Mouse (Mus musculus) thymus, postnatal 10 days (tissue): ENCODE measurements at regions not wholly inside any gene's neighbourhood (a gene's known extent, or its start where the extent isn't known, plus 50 kb on each side); places are given as distances from the start of the nearest gene placed in this dataset.

Source experiments
- DNase-seq, 2 experiments: peaks; one replicate each; pipeline ENCODE4 v3.0.0; 2021; ENCODE audit warnings: low spot score in 2 of 2

GRCm38 (mm10) chr5:15773839-15774238 is 59.8 kb upstream of the Speer4c start:
- DNase-seq = no peak

GRCm38 (mm10) chr5:15774567-15774966 is 60.5 kb upstream of the Speer4c start:
- DNase-seq = no peak

- DNase-seq = no peak
Measured at GRCm38 (mm10) chr5:15776106-15776505, 62.0 kb upstream of the Speer4c start.

GRCm38 (mm10) chr5:15803583-15803982 is 89.5 kb upstream of the Speer4c start:
- no peak for DNase-seq

DNA sequence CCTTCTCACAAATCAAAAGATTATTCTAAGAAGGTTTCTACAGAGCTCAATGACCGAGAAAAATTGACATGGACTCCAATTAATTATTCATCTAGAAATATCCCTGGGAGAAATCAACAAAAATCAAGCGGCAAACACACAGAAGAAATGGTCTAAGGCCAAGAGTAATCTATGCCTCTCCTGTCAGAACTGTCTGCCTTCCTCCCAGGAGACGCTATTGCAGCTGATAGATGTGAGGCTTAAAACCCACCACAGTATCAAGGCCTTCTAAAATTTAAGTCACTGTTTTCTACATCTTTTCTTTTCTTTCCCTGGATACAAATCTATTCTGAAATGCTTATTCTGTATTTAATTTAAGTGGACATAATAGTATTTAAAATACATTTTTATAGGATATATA is 102.8 kb upstream of the Speer4c start:
- no peak for DNase-seq

DNA sequence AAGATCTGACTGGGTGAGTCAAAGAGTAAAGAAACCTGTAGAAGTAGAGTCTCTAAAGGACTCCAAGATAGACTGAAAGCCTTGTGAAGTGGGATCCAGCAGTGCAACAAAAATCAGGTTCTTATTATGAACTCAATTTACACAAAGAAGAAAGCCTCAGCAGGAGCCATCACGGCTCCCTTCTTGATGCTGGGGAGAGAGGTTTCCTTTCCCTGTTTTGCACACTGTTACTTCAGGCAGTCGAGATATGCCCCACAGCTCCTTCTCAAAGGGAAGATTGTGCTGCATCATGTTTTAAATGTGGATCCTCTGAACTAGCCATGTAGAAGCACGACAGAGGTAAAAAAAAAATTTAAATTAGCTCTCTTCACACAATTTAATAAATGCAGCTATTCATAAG is 103.3 kb upstream of the Speer4c start:
- no peak for DNase-seq

DNA sequence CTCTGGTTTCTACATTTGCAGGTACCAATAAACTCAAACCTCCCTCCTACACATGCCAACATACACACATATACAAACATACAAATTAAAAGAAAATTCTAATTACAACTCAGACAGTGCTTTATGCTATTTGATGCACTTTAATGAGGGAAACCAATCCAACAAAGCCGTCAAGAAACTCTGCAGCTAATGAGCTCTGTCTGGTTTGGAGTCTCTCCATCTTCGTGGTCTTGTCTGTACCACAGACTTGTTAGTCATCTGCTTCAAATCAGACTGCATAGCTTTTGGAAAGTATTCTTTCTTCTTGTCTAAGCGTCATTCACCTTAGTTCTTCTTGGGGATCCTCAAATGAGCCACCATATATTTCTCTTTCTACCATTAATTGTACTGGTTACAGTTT is 108.9 kb upstream of the Speer4c start:
- no peak for DNase-seq

GRCm38 (mm10) chr5:15831527-15831926 is 103.0 kb upstream of the Cacna2d1 start:
- no peak for DNase-seq

DNA sequence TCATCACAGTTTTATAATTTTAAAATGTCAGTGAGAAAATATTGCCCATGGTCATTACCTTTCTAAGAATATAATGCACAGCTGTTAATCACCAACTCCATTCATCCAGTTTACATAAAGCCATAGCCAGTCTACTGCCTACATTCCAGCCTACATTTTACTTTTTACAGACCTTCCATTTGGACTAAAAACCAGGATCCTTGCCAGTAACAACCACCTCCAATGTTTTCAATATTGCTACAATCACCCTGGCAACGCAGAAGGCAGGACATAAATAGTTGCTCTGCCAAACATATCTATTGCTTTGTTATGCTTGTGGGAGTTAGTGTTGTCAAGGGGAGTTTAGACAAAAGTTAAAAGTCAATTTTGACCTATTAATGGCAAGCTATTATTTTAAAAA is 102.2 kb upstream of the Cacna2d1 start:
- DNase-seq = no peak

DNA sequence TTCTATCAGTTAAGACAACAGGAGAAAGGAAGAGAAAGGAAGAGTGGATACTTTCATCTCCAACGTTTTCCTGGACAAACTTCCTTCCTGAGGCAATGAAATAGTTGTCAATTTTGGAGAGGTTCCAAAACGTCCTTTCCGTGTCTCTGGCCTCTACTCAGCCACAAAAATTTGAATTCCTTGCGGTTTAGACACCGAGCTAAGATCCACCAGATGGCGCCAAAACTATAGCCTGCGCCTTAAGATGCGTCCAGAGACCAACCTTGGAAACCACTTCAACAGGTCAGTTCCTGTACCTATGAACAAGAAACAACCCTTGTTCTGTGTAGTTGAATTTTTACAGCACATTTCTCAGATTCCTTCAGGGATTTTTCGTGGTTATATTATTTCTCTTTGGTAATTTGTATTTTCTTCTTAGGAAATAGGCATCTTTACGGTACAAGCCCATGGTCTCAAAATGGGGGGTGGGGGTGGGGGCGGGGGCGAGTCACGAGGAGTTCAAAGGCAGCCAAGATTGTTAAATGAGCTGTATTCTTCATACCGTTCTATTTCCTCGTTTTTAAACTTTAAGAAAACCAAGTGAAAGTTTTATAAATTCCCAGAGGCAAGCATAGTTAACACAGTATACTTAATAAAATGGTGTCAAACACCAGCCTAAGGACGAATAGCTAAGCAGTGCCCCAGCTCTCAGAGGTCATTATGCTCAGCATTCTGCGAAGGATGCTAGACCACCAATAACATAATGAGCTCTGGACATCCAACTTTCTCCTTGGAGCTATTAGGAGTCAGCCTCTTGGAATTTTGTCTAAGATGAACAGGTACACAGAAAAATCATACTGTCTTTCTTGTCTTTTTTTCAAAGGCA is 96.2 kb upstream of the Cacna2d1 start:
- DNase-seq = peak in 1 of 2 experiments; percentile 12

DNA sequence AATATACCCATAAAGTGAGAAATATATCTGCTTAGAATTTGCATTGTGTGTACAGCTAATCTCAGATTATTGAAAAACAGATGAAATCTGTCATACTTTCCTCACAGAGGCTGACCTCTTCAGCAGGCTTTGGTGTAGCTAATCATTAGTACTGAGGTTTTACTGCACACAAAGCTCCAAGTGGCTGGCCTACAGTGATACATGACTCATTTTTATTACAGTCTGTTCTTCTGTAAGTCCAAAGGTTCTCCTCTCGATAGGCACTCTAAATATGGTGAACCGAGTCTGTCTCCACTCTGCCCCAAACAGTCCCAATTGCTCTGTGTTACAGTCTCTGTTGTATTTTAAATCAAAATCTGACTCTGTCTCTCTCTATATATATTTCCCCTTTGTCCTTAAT is 87.7 kb upstream of the Cacna2d1 start:
- DNase-seq = no peak

GRCm38 (mm10) chr5:15849520-15849919 is 85.0 kb upstream of the Cacna2d1 start:
- no peak for DNase-seq

DNA sequence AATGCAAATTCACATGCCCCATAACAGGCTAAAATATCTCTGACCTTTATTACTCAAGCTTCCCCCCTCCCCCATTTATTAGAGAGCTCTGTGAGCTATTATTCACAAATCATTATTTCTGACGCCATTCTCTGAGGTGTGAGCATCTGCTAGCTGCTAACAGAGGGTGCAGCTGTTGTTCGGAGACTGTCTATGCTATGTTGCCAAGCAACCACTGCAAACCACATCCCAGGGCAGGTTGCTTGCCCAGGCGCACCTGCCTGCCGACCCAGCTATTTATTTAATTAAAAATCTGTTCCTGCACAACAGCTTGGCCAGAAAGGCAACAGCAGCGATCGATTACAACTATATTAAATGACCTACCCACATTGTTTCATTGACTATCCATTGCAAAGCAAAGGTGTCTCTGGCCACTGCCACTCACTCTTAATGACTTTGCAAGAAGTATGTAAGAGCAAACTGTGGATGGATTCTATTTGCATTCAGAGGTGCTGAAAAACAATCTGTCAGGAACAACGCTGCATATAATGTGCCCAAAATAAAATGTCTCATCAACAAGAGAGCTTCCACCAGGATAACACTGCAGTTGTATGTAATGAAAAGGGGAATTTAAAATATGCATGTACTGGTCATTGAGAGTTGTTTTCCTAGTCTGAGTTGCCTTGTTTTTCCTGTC is 84.2 kb upstream of the Cacna2d1 start:
- no peak for DNase-seq

DNA sequence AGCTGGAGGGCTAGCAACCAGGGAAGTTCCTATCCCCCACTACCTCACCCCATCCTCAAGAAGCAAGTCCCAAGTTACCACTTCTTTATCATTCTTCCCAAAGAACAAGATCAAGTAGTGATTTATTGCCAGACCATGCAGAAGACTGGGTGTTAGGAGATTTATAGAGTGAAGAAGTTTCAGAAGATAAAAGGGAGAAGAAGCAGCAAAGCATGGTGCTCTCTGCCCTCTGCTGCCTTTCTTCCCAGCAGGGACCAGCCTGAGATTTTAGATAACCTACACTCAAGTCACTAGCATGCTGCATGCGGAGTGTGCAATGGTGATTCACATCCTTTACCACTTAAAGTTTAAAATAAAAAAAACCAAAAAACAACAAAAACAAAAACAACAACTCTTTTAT is 79.7 kb upstream of the Cacna2d1 start:
- no peak for DNase-seq

GRCm38 (mm10) chr5:15857034-15857433 is 77.5 kb upstream of the Cacna2d1 start:
- no peak for DNase-seq

DNA sequence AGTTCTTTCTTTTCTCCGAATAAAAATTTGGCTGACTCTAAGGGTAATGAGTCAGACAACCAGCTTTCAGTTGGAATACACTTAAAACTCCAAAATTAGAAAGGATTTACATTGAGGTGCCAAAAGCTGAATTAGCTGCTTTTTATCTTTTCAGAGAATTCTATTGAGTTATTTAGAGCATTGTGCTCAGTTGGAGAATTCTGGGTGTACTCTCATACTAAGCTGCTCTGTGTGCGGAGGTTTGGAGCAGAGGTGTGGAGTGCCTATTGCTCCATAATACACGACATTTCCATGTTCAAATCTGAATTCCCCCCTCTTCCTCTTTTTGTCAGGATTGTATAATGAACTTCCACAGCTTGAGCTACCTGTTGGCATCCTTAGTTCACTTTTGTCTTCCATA is 60.4 kb upstream of the Cacna2d1 start:
- no peak for DNase-seq

DNA sequence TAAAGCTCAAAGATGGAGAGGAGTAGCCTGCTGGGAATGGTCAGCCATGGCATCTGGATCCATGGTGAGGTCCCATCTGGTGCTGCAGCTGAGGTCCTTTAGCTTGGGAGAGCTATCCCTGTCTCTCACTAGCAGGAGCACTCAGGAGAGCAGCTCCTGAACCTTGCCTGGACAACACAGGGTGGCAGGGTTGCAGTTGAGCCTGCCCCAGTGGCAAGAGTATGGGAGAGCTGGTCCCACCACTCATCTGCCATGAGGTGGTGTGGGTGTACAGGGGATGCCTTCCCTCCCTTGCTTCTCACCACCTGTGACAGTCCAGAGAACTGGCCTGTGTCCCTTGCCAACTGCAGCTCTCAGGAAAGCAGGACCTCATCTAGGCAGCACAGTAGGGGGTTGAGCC is 51.5 kb upstream of the Cacna2d1 start:
- DNase-seq = no peak
